Comparison of ENCODE assay signal across 24 mouse cellular contexts in genomic region chr9:6430859-6431258, GRCm38 (mm10).
DNase-seq lines count a peak whose midpoint lies in the region; ATAC-seq and TF ChIP-seq lines count a peak whose summit lies in the region.
"Had no signal": no experiment of that assay in that cellular context is flagged by ENCODE, and none has a peak within 500 bp of the region (broad histone marks: within the 10 kb centered on the region; RNA-seq: fewer than 3 reads in every experiment).

No protein-coding gene starts in this region.

- no peaks in the 10 kb centered on the region for H3K36me3 ChIP-seq in heart, postnatal 0 days (replicated peaks; ENCODE audit: control insufficient read depth, insufficient read depth, low read length)
- no peaks in the 10 kb centered on the region for H3K36me3 ChIP-seq in myocyte (ENCODE audit: control insufficient read depth, insufficient read depth)
- H3K36me3 ChIP-seq: embryonic facial prominence, embryonic 12.5 days; forebrain, embryonic 12.5 days; heart, embryonic 15.5 days; hindbrain, embryonic 12.5 days; limb, embryonic 13.5 days; liver, embryonic 13.5 days; lung, embryonic 15.5 days; neural tube, embryonic 12.5 days had no signal

- ATAC-seq in heart, postnatal 0 days (ENCODE audit: insufficient read depth, low read depth), result peak; percentile 41; the same call in 1 of the 2 replicates

- H3K4me3 ChIP-seq in gastrocnemius, adult 2 months, result no peak overlapping the region
- no peak overlapping the region for H3K4me3 ChIP-seq in heart, postnatal 0 days (ENCODE audit: low read depth, low read length)
- no peak overlapping the region for H3K4me3 ChIP-seq in lung, adult 2 months (replicated peaks; ENCODE audit: extremely low read depth, low read depth, low read length)
- H3K4me3 ChIP-seq in myocyte, result no peak overlapping the region
- H3K4me3 ChIP-seq: embryonic facial prominence, embryonic 12.5 days; erythroblast, embryonic 14.5 days; forebrain, embryonic 12.5 days; heart, embryonic 15.5 days; hindbrain, embryonic 12.5 days; limb, embryonic 13.5 days; liver, embryonic 13.5 days; lung, embryonic 15.5 days; megakaryocyte, embryonic 14.5 days; neural tube, embryonic 12.5 days had no signal

- 34% methylated on average over 3 of the region's 3 CpGs for WGBS in heart, postnatal 0 days
- 43% methylated on average over 3 of the region's 3 CpGs for WGBS in lung, adult 2 months

- DNase-seq in gastrocnemius, adult 2 months, result no peak
- no peak for DNase-seq in gastrocnemius, adult 18-20 months (ENCODE audit: low spot score)
- peak; percentile 34 for DNase-seq in heart, postnatal 0 days (ENCODE audit: low spot score)
- no peak for DNase-seq in heart, postnatal 36 days
- DNase-seq in lung, postnatal 10 days, result peak; percentile 3
- no peak for DNase-seq in lung, adult 2 months
- no peak for DNase-seq in layer of hippocampus, adult 11-12 months (ENCODE audit: low spot score)
- DNase-seq: cerebellum, adult 11-12 months; cerebellum, postnatal 14 days; kidney, adult 11 months; kidney, postnatal 25 days; liver, embryonic 13.5 days; midbrain, embryonic 14.5 days; right cerebral cortex, postnatal 14 days had no signal

- H3K9me3 ChIP-seq in heart, postnatal 0 days (replicated peaks; ENCODE audit: control insufficient read depth, low read length), result no peaks in the 10 kb centered on the region
- H3K9me3 ChIP-seq: embryonic facial prominence, embryonic 12.5 days; forebrain, embryonic 12.5 days; heart, embryonic 15.5 days; hindbrain, embryonic 12.5 days; limb, embryonic 13.5 days; liver, embryonic 13.5 days; lung, embryonic 15.5 days; neural tube, embryonic 12.5 days had no signal

- H3K79me2 ChIP-seq in myocyte (ENCODE audit: control insufficient read depth, insufficient read depth), result no peaks in the 10 kb centered on the region

- TF ChIP-seq POLR2A in lung, adult 2 months (IDR thresholded peaks at IDR 0.05; ENCODE audit: borderline replicate concordance, extremely low read depth, low read depth, low read length), result no peak
- TF ChIP-seq POLR2A in myocyte (IDR thresholded peaks at IDR 0.05; ENCODE audit: insufficient read length, low read depth), result no peak

- TF ChIP-seq CTCF in gastrocnemius, adult 2 months (IDR thresholded peaks at IDR 0.05), result no peak
- TF ChIP-seq CTCF in heart, postnatal 0 days (IDR thresholded peaks at IDR 0.05; ENCODE audit: low read depth), result no peak
- no peak for TF ChIP-seq CTCF in lung, adult 2 months (IDR thresholded peaks at IDR 0.05; ENCODE audit: insufficient read depth, low read length)

- no peaks in the 10 kb centered on the region for H3K27me3 ChIP-seq in heart, postnatal 0 days (ENCODE audit: control insufficient read depth, insufficient read depth, low read length)
- no peaks in the 10 kb centered on the region for H3K27me3 ChIP-seq in myocyte (ENCODE audit: control insufficient read depth, insufficient read depth, insufficient read length)
- H3K27me3 ChIP-seq: embryonic facial prominence, embryonic 12.5 days; forebrain, embryonic 12.5 days; heart, embryonic 15.5 days; hindbrain, embryonic 12.5 days; limb, embryonic 13.5 days; liver, embryonic 13.5 days; lung, embryonic 15.5 days; megakaryocyte, embryonic 14.5 days; neural tube, embryonic 12.5 days had no signal

- no peak for TF ChIP-seq EP300 in heart, postnatal 0 days (IDR thresholded peaks at IDR 0.05; ENCODE audit: low read depth)

- H3K9ac ChIP-seq in heart, postnatal 0 days (replicated peaks; ENCODE audit: low read depth, low read length), result no peak overlapping the region
- H3K9ac ChIP-seq: embryonic facial prominence, embryonic 12.5 days; forebrain, embryonic 12.5 days; heart, embryonic 15.5 days; hindbrain, embryonic 12.5 days; limb, embryonic 13.5 days; liver, embryonic 13.5 days; lung, embryonic 15.5 days; neural tube, embryonic 12.5 days had no signal

- no peak overlapping the region for H3K4me2 ChIP-seq in heart, postnatal 0 days (ENCODE audit: low read depth, low read length)
- peak overlapping the region; percentile 73 for H3K4me2 ChIP-seq in myocyte (ENCODE audit: low read depth)
- H3K4me2 ChIP-seq: embryonic facial prominence, embryonic 12.5 days; forebrain, embryonic 12.5 days; heart, embryonic 15.5 days; hindbrain, embryonic 12.5 days; limb, embryonic 13.5 days; liver, embryonic 13.5 days; lung, embryonic 15.5 days; neural tube, embryonic 12.5 days had no signal

- intact Hi-C loops in gastrocnemius, adult 2 months (cut with DNase I), result no loop called here
- intact Hi-C loops in heart, postnatal 36 days (cut with DNase I), result no loop called here

- no peak overlapping the region for H3ac ChIP-seq in myocyte (ENCODE audit: control insufficient read depth, insufficient read length)

- H3K27ac ChIP-seq in gastrocnemius, adult 2 months, result peak overlapping the region; percentile 71
- H3K27ac ChIP-seq in heart, postnatal 0 days (ENCODE audit: low read depth), result peak overlapping the region; percentile 58
- H3K27ac ChIP-seq: embryonic facial prominence, embryonic 12.5 days; forebrain, embryonic 12.5 days; heart, embryonic 15.5 days; hindbrain, embryonic 12.5 days; limb, embryonic 13.5 days; liver, embryonic 13.5 days; lung, embryonic 15.5 days; neural tube, embryonic 12.5 days had no signal

- no peaks in the 10 kb centered on the region for H3K4me1 ChIP-seq in heart, postnatal 0 days (ENCODE audit: control insufficient read depth, insufficient read depth)
- H3K4me1 ChIP-seq in lung, adult 2 months (ENCODE audit: control insufficient read depth, insufficient read depth, low read length), result peaks cover 4% of the 10 kb centered on the region; the same call in 1 of the 2 replicates
- H3K4me1 ChIP-seq: embryonic facial prominence, embryonic 12.5 days; forebrain, embryonic 12.5 days; heart, embryonic 15.5 days; hindbrain, embryonic 12.5 days; liver, embryonic 13.5 days; lung, embryonic 15.5 days; megakaryocyte, embryonic 14.5 days; neural tube, embryonic 12.5 days had no signal

TF ChIP-seq in myocyte, 11 proteins besides CTCF, POLR2A, EP300 and RAD21:
- TF ChIP-seq MYOD1 (IDR thresholded peaks at IDR 0.05; ENCODE audit: control insufficient read depth in 1 of 3, insufficient read length in 2 of 3, low read depth in 2 of 3), result no peak
- TF ChIP-seq SRF (IDR thresholded peaks at IDR 0.05; ENCODE audit: control insufficient read depth, insufficient read length, low read depth), result no peak
- no peak for TF ChIP-seq TCF12 (IDR thresholded peaks at IDR 0.05; ENCODE audit: insufficient read depth, poor library complexity, severe bottlenecking)
- no peak for TF ChIP-seq TCF3 (IDR thresholded peaks at IDR 0.05; ENCODE audit: insufficient read length, low read depth)
- TF ChIP-seq E2F4 (IDR thresholded peaks at IDR 0.05; ENCODE audit: insufficient read depth), result no peak
- TF ChIP-seq REST (IDR thresholded peaks at IDR 0.05; ENCODE audit: insufficient read depth, insufficient read length), result no peak
- TF ChIP-seq MYOG (IDR thresholded peaks at IDR 0.05; ENCODE audit: control insufficient read depth in 1 of 3, insufficient read depth in 1 of 3, insufficient read length in 2 of 3, low read depth in 2 of 3), result no peak
- no peak for TF ChIP-seq CEBPB (IDR thresholded peaks at IDR 0.05; ENCODE audit: insufficient read depth, poor library complexity, severe bottlenecking)
- no peak for TF ChIP-seq MAX (IDR thresholded peaks at IDR 0.05; ENCODE audit: low read depth)
- TF ChIP-seq POLR2AphosphoS2 (IDR thresholded peaks at IDR 0.05; ENCODE audit: insufficient read length, low read depth), result no peak
- TF ChIP-seq USF1 (IDR thresholded peaks at IDR 0.05; ENCODE audit: low read depth), result no peak

Comparison
In these comparisons a context has a peak if more than half of its experiments do, and no peak if none do; other contexts are left out.
1. DNase-seq: peak in heart, postnatal 0 days (single experiment) and lung, postnatal 10 days (single experiment); none in gastrocnemius, adult 2 months (single experiment), gastrocnemius, adult 18-20 months (single experiment), heart, postnatal 36 days (0 of 2), lung, adult 2 months (single experiment) and layer of hippocampus, adult 11-12 months (single experiment).